Mouse (Mus musculus) G1E (cell line): ENCODE results near the gene Ntmt1. TPM values are rescaled to one million over a fixed set of nuclear protein-coding genes. Genes with fewer than 3 reads are reported as not detected.

Source experiments
- ATAC-seq: 2 replicates; pipeline ENCODE4 v1.8.0; 2016; ENCODE audit warnings: mild to moderate bottlenecking; ENCODE audit not compliant: insufficient number of reproducible peaks, poor library complexity, low FRiP score, severe bottlenecking; ENCODE audit errors: extremely low read depth
- DNase-seq: peaks from one replicate; pipeline ENCODE4 v3.0.0; 2012; ENCODE audit warnings: low spot score
- H3K27me3 ChIP-seq: 2 replicates; pipeline ENCODE4 v1.6.1; 2012; ENCODE audit warnings: mild to moderate bottlenecking, low read length, inconsistent platforms; ENCODE audit not compliant: insufficient read depth
- H3K36me3 ChIP-seq: replicated peaks from 2 replicates; pipeline ENCODE3; 2012; ENCODE audit warnings: mild to moderate bottlenecking, inconsistent platforms
- H3K4me1 ChIP-seq: 2 replicates; pipeline ENCODE4 v1.6.1; 2012; ENCODE audit warnings: low read depth, low read length, inconsistent platforms, mixed read lengths; ENCODE audit not compliant: insufficient read depth
- H3K4me3 ChIP-seq: 2 replicates; pipeline ENCODE4 v1.5.1; 2012; ENCODE audit warnings: low read depth, mild to moderate bottlenecking, inconsistent platforms, low read length, moderate library complexity, mixed read lengths
- H3K9me3 ChIP-seq: replicated peaks from 2 replicates; pipeline ENCODE4 v1.6.1; 2012; ENCODE audit warnings: inconsistent platforms
- CTCF ChIP-seq: IDR thresholded peaks from 2 replicates; pipeline ENCODE4 v1.5.1; 2012; ENCODE audit warnings: low read depth, low read length, inconsistent platforms, mixed read lengths
- GATA1 ChIP-seq: IDR thresholded peaks from 2 replicates; pipeline ENCODE4 v1.6.1; 2012; ENCODE audit warnings: borderline replicate concordance, low read length, inconsistent platforms, mixed read lengths
- GATA2 ChIP-seq: IDR thresholded peaks from 2 replicates; pipeline ENCODE4 v1.6.1; 2012; ENCODE audit warnings: low read depth, low read length, inconsistent platforms, borderline replicate concordance
- POLR2AphosphoS5 ChIP-seq: IDR thresholded peaks from 2 replicates; pipeline ENCODE4 v1.6.1; 2012; ENCODE audit warnings: low read depth, low read length, inconsistent platforms; ENCODE audit not compliant: insufficient replicate concordance
- TAL1 ChIP-seq: conservative IDR thresholded peaks from 2 replicates; pipeline ENCODE4 v1.6.1; 2012; ENCODE audit warnings: low read depth, low read length, inconsistent platforms, mixed read lengths
- polyA plus RNA-seq: library from polyadenylated mRNA; stranded (reverse); fragments of >175 nt; gene quantifications from 2 replicates; pipeline ENCODE4 v1.2.3, GENCODE M21; 2012
- total RNA-seq, 2 experiments: library from RNA; stranded (forward) in 1 of 2; stranded (reverse) in 1 of 2; fragments of 200-1000 nt in 1 of 2; fragments of >200 nt in 1 of 2; fragmentation: Nextera tagmentation in 1 of 2; gene quantifications; 2 replicates each; pipeline ENCODE4 v1.2.3; 2014 to 2017

Ntmt1 gene
- total and polyA plus RNA-seq, 3 experiments: 18.9 to 66.9 (median 29.4) TPM

GRCm38 (mm10) chr2:30772581-30773312 lies 34.9 kb upstream of the Ntmt1 start:
- Histone ChIP-seq H3K27me3 (peaks cover 3% of the 10 kb centered on the region; the same call in 1 of the 2 replicates), H3K9me3 (no peaks in the 10 kb centered on the region), H3K4me1 (peaks cover 77% of the 10 kb centered on the region), H3K36me3 (peaks cover 2% of the 10 kb centered on the region), H3K4me3 (peak overlapping the region; percentile 72; the same call in 1 of the 2 replicates)
- DNase-seq: peak; percentile 80
- TF ChIP-seq TAL1 (no peak), POLR2AphosphoS5 (no peak), CTCF (no peak), GATA1 (no peak), GATA2 (no peak)
- peak; percentile 38 for ATAC-seq

- no peak for DNase-seq
- TF ChIP-seq GATA1 (no peak), GATA2 (no peak), TAL1 (no peak), CTCF (no peak), POLR2AphosphoS5 (no peak)
- ATAC-seq: no peak
- Histone ChIP-seq H3K4me3 (peak overlapping the region; percentile 72; the same call in 1 of the 2 replicates), H3K9me3 (no peaks in the 10 kb centered on the region), H3K36me3 (peaks cover 2% of the 10 kb centered on the region), H3K27me3 (no peaks in the 10 kb centered on the region), H3K4me1 (peaks cover 74% of the 10 kb centered on the region)
Observed at GRCm38 (mm10) chr2:30773313-30774005, 34.2 kb upstream of the Ntmt1 start.

GRCm38 (mm10) chr2:30775955-30776354 lies 31.7 kb upstream of the Ntmt1 start:
- no peak for TF ChIP-seq GATA2
- 0 out of 2 replicates have a peak, but pooled peaks have one; percentile 15 for TF ChIP-seq CTCF
- peaks cover 68% of the 10 kb centered on the region for H3K4me1 ChIP-seq
- H3K36me3 ChIP-seq: peaks cover 2% of the 10 kb centered on the region
- no peaks in the 10 kb centered on the region for H3K9me3 ChIP-seq
- no peak overlapping the region for H3K4me3 ChIP-seq
- no peak for ATAC-seq
- DNase-seq: no peak
- H3K27me3 ChIP-seq: no peaks in the 10 kb centered on the region

- Histone ChIP-seq H3K36me3 (peaks cover 2% of the 10 kb centered on the region), H3K27me3 (no peaks in the 10 kb centered on the region), H3K4me3 (no peak overlapping the region), H3K4me1 (peaks cover 62% of the 10 kb centered on the region), H3K9me3 (no peaks in the 10 kb centered on the region)
- TF ChIP-seq GATA2 (no peak), CTCF (no peak)
- DNase-seq: no peak
- ATAC-seq: no peak
Observed at GRCm38 (mm10) chr2:30777266-30777665, 30.4 kb upstream of the Ntmt1 start.

- peaks cover 2% of the 10 kb centered on the region for H3K36me3 ChIP-seq
- H3K4me1 ChIP-seq: peaks cover 58% of the 10 kb centered on the region
- H3K9me3 ChIP-seq: no peaks in the 10 kb centered on the region
- peaks cover 5% of the 10 kb centered on the region; the same call in 1 of the 2 replicates for H3K27me3 ChIP-seq
- no peak for ATAC-seq
- no peak overlapping the region for H3K4me3 ChIP-seq
- TF ChIP-seq GATA2: no peak
- no peak for TF ChIP-seq GATA1
- TF ChIP-seq TAL1: no peak
- no peak for TF ChIP-seq CTCF
- TF ChIP-seq POLR2AphosphoS5: no peak
- no peak for DNase-seq
Observed at GRCm38 (mm10) chr2:30778235-30778634, 29.4 kb upstream of the Ntmt1 start.

GRCm38 (mm10) chr2:30779241-30779640 lies 28.4 kb upstream of the Ntmt1 start:
- Histone ChIP-seq H3K36me3 (no peaks in the 10 kb centered on the region), H3K27me3 (peaks cover 9% of the 10 kb centered on the region), H3K4me3 (0 out of 2 replicates have a peak overlapping the region, but pooled peaks have one; percentile 32), H3K4me1 (peaks cover 48% of the 10 kb centered on the region), H3K9me3 (no peaks in the 10 kb centered on the region)
- no peak for TF ChIP-seq GATA2
- no peak for TF ChIP-seq GATA1
- no peak for TF ChIP-seq TAL1
- TF ChIP-seq POLR2AphosphoS5: no peak
- TF ChIP-seq CTCF: no peak
- DNase-seq (no peak), ATAC-seq (no peak)
